Comparison of ENCODE assay signal across 21 mouse cellular contexts in genomic region chr8:73132080-73132479, GRCm38 (mm10).
DNase-seq lines count a peak whose midpoint lies in the region; ATAC-seq and TF ChIP-seq lines count a peak whose summit lies in the region.
"Had no signal": no experiment of that assay in that cellular context is flagged by ENCODE, and none has a peak within 500 bp of the region (broad histone marks: within the 10 kb centered on the region; RNA-seq: fewer than 3 reads in every experiment).

No protein-coding gene starts in this region.

- TF ChIP-seq CTCF in forebrain, postnatal 0 days (IDR thresholded peaks at IDR 0.05; ENCODE audit: low read depth), result no peak

- ATAC-seq in frontal cortex, adult (ENCODE audit: low TSS enrichment), result peak; percentile 83
- peak; percentile 76 for ATAC-seq in forebrain, postnatal 0 days
- ATAC-seq: intestine, embryonic 15.5 days had no signal

- DNase-seq in frontal cortex, postnatal 10 days (ENCODE audit: low spot score in 2 of 2), result no peak
- DNase-seq in left cerebral cortex, adult 9 months (ENCODE audit: low spot score in 2 of 2), result peak; percentile 45 to 51
- no peak for DNase-seq in left cerebral cortex, adult 18-20 months (ENCODE audit: low spot score in 2 of 2)
- DNase-seq in brain, embryonic 18.5 days (ENCODE audit: low read depth, low spot score), result peak; percentile 10
- DNase-seq in forebrain, postnatal 0 days, result no peak
- no peak for DNase-seq in thymus, postnatal 25 days
- no peak for DNase-seq in heart, postnatal 14 days
- DNase-seq: adrenal gland, adult 8-10 months; adrenal gland, postnatal 36 days; cerebellum, adult 2 months; embryo, embryonic 11 days; gastrocnemius, postnatal 10 days; heart, adult 18-20 months; heart, postnatal 10 days had no signal

- no peak overlapping the region for H3K27ac ChIP-seq in forebrain, postnatal 0 days (ENCODE audit: low read depth, low read length)
- H3K27ac ChIP-seq: embryonic facial prominence, embryonic 15.5 days; heart, embryonic 10.5 days; hindbrain, embryonic 10.5 days; hindbrain, embryonic 14.5 days; intestine, embryonic 15.5 days had no signal

- H3K9me3 ChIP-seq in forebrain, postnatal 0 days (ENCODE audit: low read length), result no peaks in the 10 kb centered on the region
- H3K9me3 ChIP-seq: embryonic facial prominence, embryonic 15.5 days; heart, embryonic 10.5 days; hindbrain, embryonic 10.5 days; intestine, embryonic 15.5 days had no signal

- no peak overlapping the region for H3K9ac ChIP-seq in forebrain, postnatal 0 days
- H3K9ac ChIP-seq: embryonic facial prominence, embryonic 15.5 days; hindbrain, embryonic 14.5 days; intestine, embryonic 15.5 days had no signal

- H3K4me3 ChIP-seq in forebrain, postnatal 0 days (ENCODE audit: low read depth, low read length), result no peak overlapping the region
- H3K4me3 ChIP-seq: embryonic facial prominence, embryonic 15.5 days; erythroblast, embryonic 14.5 days; heart, embryonic 10.5 days; hindbrain, embryonic 10.5 days; intestine, embryonic 15.5 days had no signal

- H3K36me3 ChIP-seq in forebrain, postnatal 0 days (ENCODE audit: insufficient read depth), result no peaks in the 10 kb centered on the region
- H3K36me3 ChIP-seq: embryonic facial prominence, embryonic 15.5 days; intestine, embryonic 15.5 days had no signal

- no peaks in the 10 kb centered on the region for H3K4me1 ChIP-seq in forebrain, postnatal 0 days (ENCODE audit: insufficient read depth)
- H3K4me1 ChIP-seq: embryonic facial prominence, embryonic 15.5 days; hindbrain, embryonic 10.5 days; intestine, embryonic 15.5 days had no signal

- H3K27me3 ChIP-seq in forebrain, postnatal 0 days (ENCODE audit: insufficient read depth, low read length), result no peaks in the 10 kb centered on the region
- H3K27me3 ChIP-seq: embryonic facial prominence, embryonic 15.5 days; intestine, embryonic 15.5 days had no signal

- WGBS in forebrain, postnatal 0 days, result 73% methylated on average over 2 of the region's 2 CpGs

- no peak overlapping the region for H3K4me2 ChIP-seq in forebrain, postnatal 0 days (ENCODE audit: low read depth)
- H3K4me2 ChIP-seq: embryonic facial prominence, embryonic 15.5 days; hindbrain, embryonic 14.5 days; intestine, embryonic 15.5 days had no signal

- intact Hi-C loops in heart, postnatal 14 days (cut with DNase I), result no loop called here

Comparison
In these comparisons a context has a peak if more than half of its experiments do, and no peak if none do; other contexts are left out.
1. DNase-seq: peak in left cerebral cortex, adult 9 months (2 of 2) and brain, embryonic 18.5 days (single experiment); none in frontal cortex, postnatal 10 days (0 of 2), left cerebral cortex, adult 18-20 months (0 of 2), forebrain, postnatal 0 days (single experiment), thymus, postnatal 25 days (single experiment) and heart, postnatal 14 days (0 of 2).